Mouse (Mus musculus) heart, embryonic 14.5 days (tissue): ENCODE measurements at regions not wholly inside any gene's neighbourhood (a gene's known extent, or its start where the extent isn't known, plus 50 kb on each side); places are given as distances from the start of the nearest gene placed in this dataset.

Experiments
- ATAC-seq: fragments of 200-750 bp; cut with Nextera tagmentation; 2 replicates; pipeline ENCODE4 v1.8.0; 2017; ENCODE audit warnings: low read depth, moderate TSS enrichment; ENCODE audit not compliant: insufficient number of reproducible peaks, insufficient read depth, low FRiP score
- H3K27ac ChIP-seq, 2 experiments: fragments of 200-500 bp in 1 of 2; fragments of 300-500 bp in 1 of 2; sonication (generic) in 1 of 2; replicated peaks in 1 of 2; 2 replicates each; pipeline ENCODE4 v1.5.1; 2012 to 2014; ENCODE audit warnings: low read depth in 2 of 2, low read length in 2 of 2, control low read depth in 1 of 2, mild to moderate bottlenecking in 1 of 2, mixed read lengths in 1 of 2; ENCODE audit not compliant: control insufficient read depth in 1 of 2, insufficient read depth in 1 of 2
- H3K27me3 ChIP-seq: fragments of 300-500 bp; sonication (generic); 2 replicates; pipeline ENCODE4 v1.6.1; 2014; ENCODE audit warnings: mild to moderate bottlenecking, low read length, control low read depth; ENCODE audit not compliant: control insufficient read depth, insufficient read depth
- H3K36me3 ChIP-seq: fragments of 300-500 bp; sonication (generic); 2 replicates; pipeline ENCODE4 v1.6.1; 2014; ENCODE audit warnings: mild to moderate bottlenecking, control low read depth, low read length, mixed read lengths; ENCODE audit not compliant: control insufficient read depth, insufficient read depth
- H3K4me1 ChIP-seq, 2 experiments: fragments of 200-500 bp in 1 of 2; fragments of 300-500 bp in 1 of 2; sonication (generic) in 1 of 2; 2 replicates each; pipeline ENCODE4 v1.6.1; 2012 to 2014; ENCODE audit warnings: low read length in 2 of 2, control low read depth in 1 of 2, mixed read lengths in 1 of 2; ENCODE audit not compliant: control insufficient read depth in 2 of 2, insufficient read depth in 2 of 2
- H3K4me2 ChIP-seq: fragments of 300-500 bp; sonication (generic); 2 replicates; pipeline ENCODE4 v1.6.1; 2014; ENCODE audit warnings: mild to moderate bottlenecking, low read length
- H3K4me3 ChIP-seq, 2 experiments: fragments of 200-500 bp in 1 of 2; fragments of 300-500 bp in 1 of 2; sonication (generic) in 1 of 2; 2 replicates each; pipeline ENCODE4 v1.5.1; 2012 to 2014; ENCODE audit warnings: low read length in 2 of 2, mild to moderate bottlenecking in 2 of 2, control low read depth in 1 of 2, low read depth in 1 of 2, moderate library complexity in 1 of 2; ENCODE audit not compliant: control insufficient read depth in 1 of 2, insufficient read depth in 1 of 2
- H3K9ac ChIP-seq: fragments of 300-500 bp; sonication (generic); 2 replicates; pipeline ENCODE4 v1.6.1; 2014; ENCODE audit warnings: mild to moderate bottlenecking, low read length
- H3K9me3 ChIP-seq: fragments of 300-500 bp; sonication (generic); 2 replicates; pipeline ENCODE4 v1.6.1; 2016; ENCODE audit warnings: low read length, control low read depth; ENCODE audit not compliant: control insufficient read depth
- WGBS: fragments of 180-500 bp; shearing (Covaris S2); extraction: QIAGEN DNeasy Blood & Tissue Kit; methylation state at CpG from one replicate; pipeline ENCODE4 v1.1.7; 2014; 5-methylcytosine and 5-hydroxymethylcytosine counted together

- Histone ChIP-seq H3K4me3 (no peak overlapping the region), H3K9ac (no peak overlapping the region), H3K9me3 (no peaks in the 10 kb centered on the region), H3K4me2 (no peak overlapping the region), H3K27ac (no peak overlapping the region), H3K4me1 (no peaks in the 10 kb centered on the region), H3K27me3 (no peaks in the 10 kb centered on the region), H3K36me3 (no peaks in the 10 kb centered on the region)
- WGBS: 76% methylated on average over 5 of the region's 5 CpGs
- ATAC-seq: no peak
Measured at GRCm38 (mm10) chr16:63031035-63031434, 176.9 kb downstream of the Pros1 start.

GRCm38 (mm10) chr16:63031802-63032201, 177.7 kb downstream of the Pros1 start:
- Histone ChIP-seq H3K9me3 (no peaks in the 10 kb centered on the region), H3K27me3 (no peaks in the 10 kb centered on the region), H3K4me1 (no peaks in the 10 kb centered on the region), H3K4me3 (no peak overlapping the region), H3K36me3 (no peaks in the 10 kb centered on the region), H3K9ac (no peak overlapping the region), H3K27ac (no peak overlapping the region), H3K4me2 (no peak overlapping the region)
- no peak for ATAC-seq
- 61% methylated on average over 6 of the region's 6 CpGs for WGBS

- Histone ChIP-seq H3K4me1 (no peaks in the 10 kb centered on the region), H3K4me2 (no peak overlapping the region), H3K36me3 (no peaks in the 10 kb centered on the region), H3K4me3 (no peak overlapping the region), H3K27ac (no peak overlapping the region), H3K27me3 (no peaks in the 10 kb centered on the region), H3K9ac (no peak overlapping the region), H3K9me3 (no peaks in the 10 kb centered on the region)
- 43% methylated on average over 1 of the region's 1 CpGs for WGBS
- ATAC-seq: no peak
Measured at GRCm38 (mm10) chr16:63049100-63049499, 195.0 kb downstream of the Pros1 start.

- no peaks in the 10 kb centered on the region for H3K36me3 ChIP-seq
- H3K9me3 ChIP-seq: no peaks in the 10 kb centered on the region
- H3K4me3 ChIP-seq: no peak overlapping the region
- H3K9ac ChIP-seq: no peak overlapping the region
- H3K4me1 ChIP-seq: no peaks in the 10 kb centered on the region
- no peak overlapping the region for H3K4me2 ChIP-seq
- no peak overlapping the region for H3K27ac ChIP-seq
- no peaks in the 10 kb centered on the region for H3K27me3 ChIP-seq
- no peak for ATAC-seq
Measured at GRCm38 (mm10) chr16:63062883-63063282, 208.8 kb downstream of the Pros1 start.

- WGBS: 55% methylated on average over 2 of the region's 2 CpGs
- H3K4me1 ChIP-seq: no peaks in the 10 kb centered on the region
Measured at GRCm38 (mm10) chr16:63069987-63070386, 215.9 kb downstream of the Pros1 start.

GRCm38 (mm10) chr16:63075814-63076213, 221.7 kb downstream of the Pros1 start:
- H3K4me3 ChIP-seq: no peak overlapping the region
- no peak for ATAC-seq
- H3K27ac ChIP-seq: no peak overlapping the region
- H3K9me3 ChIP-seq: no peaks in the 10 kb centered on the region
- no peaks in the 10 kb centered on the region for H3K27me3 ChIP-seq
- H3K36me3 ChIP-seq: no peaks in the 10 kb centered on the region
- H3K4me1 ChIP-seq: no peaks in the 10 kb centered on the region
- H3K9ac ChIP-seq: no peak overlapping the region
- H3K4me2 ChIP-seq: no peak overlapping the region
- WGBS: 74% methylated on average over 4 of the region's 4 CpGs

More at GRCm38 (mm10) chr16:63069987-63070386, 215.9 kb downstream of the Pros1 start:
- Histone ChIP-seq H3K27me3 (no peaks in the 10 kb centered on the region), H3K4me3 (no peak overlapping the region), H3K9me3 (no peaks in the 10 kb centered on the region), H3K36me3 (no peaks in the 10 kb centered on the region), H3K4me2 (no peak overlapping the region), H3K27ac (no peak overlapping the region), H3K9ac (no peak overlapping the region)
- no peak for ATAC-seq

DNA sequence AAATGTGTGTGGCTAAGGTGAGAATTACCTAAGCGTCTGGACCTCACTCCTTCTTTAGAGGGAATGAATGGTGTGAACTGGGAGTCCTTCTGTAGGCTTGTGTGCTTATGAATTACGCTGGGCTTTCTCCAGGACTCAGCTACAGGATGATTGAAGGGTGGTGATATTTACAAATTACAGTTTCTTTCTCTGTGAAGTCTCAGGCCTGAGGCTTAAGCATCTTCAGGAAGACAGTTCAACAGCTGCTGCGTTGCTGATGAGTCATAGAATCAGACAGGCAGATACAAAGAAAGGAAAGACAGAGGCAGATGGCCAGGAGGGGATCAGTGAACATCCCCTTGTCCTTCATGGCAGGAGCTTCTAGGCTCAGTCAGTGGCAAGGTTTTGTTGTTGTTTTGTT, 227.3 kb downstream of the Pros1 start:
- Histone ChIP-seq H3K9me3 (no peaks in the 10 kb centered on the region), H3K4me3 (no peak overlapping the region), H3K4me2 (no peak overlapping the region), H3K9ac (no peak overlapping the region), H3K4me1 (no peaks in the 10 kb centered on the region), H3K27ac (no peak overlapping the region), H3K27me3 (no peaks in the 10 kb centered on the region), H3K36me3 (no peaks in the 10 kb centered on the region)
- no peak for ATAC-seq
- WGBS: 67% methylated on average over 3 of the region's 3 CpGs

DNA sequence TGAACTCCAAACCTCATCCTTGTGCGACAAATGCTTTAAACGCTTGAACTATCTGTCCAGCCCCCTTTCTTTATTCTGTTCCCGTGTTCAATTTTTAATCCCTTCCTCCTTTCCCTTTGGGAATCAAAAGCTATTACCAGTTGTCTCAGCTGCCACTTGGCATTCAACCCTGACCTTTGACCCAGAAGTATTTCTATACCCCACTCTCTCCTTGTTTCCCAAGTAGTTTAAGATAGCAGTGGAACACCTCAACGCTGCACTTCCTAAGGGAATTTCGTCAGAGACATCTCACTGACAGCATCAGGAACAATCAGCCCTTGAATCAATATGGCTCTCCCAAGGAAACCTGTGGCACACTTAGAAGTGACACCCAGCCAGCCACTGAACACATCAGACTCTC, 229.1 kb downstream of the Pros1 start:
- H3K27ac ChIP-seq: no peak overlapping the region
- H3K9me3 ChIP-seq: no peaks in the 10 kb centered on the region
- no peaks in the 10 kb centered on the region for H3K27me3 ChIP-seq
- no peaks in the 10 kb centered on the region for H3K36me3 ChIP-seq
- H3K4me3 ChIP-seq: no peak overlapping the region
- H3K9ac ChIP-seq: no peak overlapping the region
- H3K4me1 ChIP-seq: no peaks in the 10 kb centered on the region
- ATAC-seq: no peak
- WGBS: 66% methylated on average over 5 of the region's 5 CpGs
- no peak overlapping the region for H3K4me2 ChIP-seq
